Mouse (Mus musculus) kidney, adult 2 months (tissue): ENCODE measurements at regions not wholly inside any gene's neighbourhood (a gene's known extent, or its start where the extent isn't known, plus 50 kb on each side); places are given as distances from the start of the nearest gene placed in this dataset.

Experiments
- CTCF ChIP-seq: fragments of 200-500 bp; conservative IDR thresholded peaks from 2 replicates; pipeline ENCODE4 v1.5.1; 2011; ENCODE audit warnings: low read depth, mild to moderate bottlenecking, control low read depth, low read length, moderate library complexity, mixed read lengths; ENCODE audit not compliant: insufficient read depth, insufficient read length
- POLR2A ChIP-seq: fragments of 200-500 bp; IDR thresholded peaks from one replicate; pipeline ENCODE4 v1.6.1; 2011; ENCODE audit warnings: low read depth, low read length, control low read depth

- no peak for TF ChIP-seq POLR2A
- TF ChIP-seq CTCF = no peak
These were observed 106.8 kb upstream of the Nabp1 start for GRCm38 (mm10) chr1:51584925-51585424.
